Mouse (Mus musculus) cortical plate, adult 2 months (tissue): Measurements from ENCODE around the gene Cdh22. TPM values are rescaled to one million over a fixed set of nuclear protein-coding genes. Genes with fewer than 3 reads are reported as not detected.

Experiments
- H3K27ac ChIP-seq: fragments of 200-500 bp; 2 replicates; pipeline ENCODE4 v1.5.1; 2012; ENCODE audit warnings: low read length, control low read depth, inconsistent platforms; ENCODE audit not compliant: insufficient read depth
- H3K4me1 ChIP-seq: fragments of 200-500 bp; 2 replicates; pipeline ENCODE4 v1.6.1; 2011; ENCODE audit warnings: low read length; ENCODE audit not compliant: control insufficient read depth, insufficient read depth
- H3K4me3 ChIP-seq: fragments of 200-500 bp; 2 replicates; pipeline ENCODE4 v1.5.1; 2011; ENCODE audit warnings: mild to moderate bottlenecking, low read length, control low read depth; ENCODE audit not compliant: insufficient read depth
- CTCF ChIP-seq: fragments of 200-500 bp; IDR thresholded peaks from 2 replicates; pipeline ENCODE4 v1.5.1; 2011; ENCODE audit warnings: mild to moderate bottlenecking, control low read depth, low read length; ENCODE audit not compliant: insufficient read depth; ENCODE audit errors: extremely low read depth
- POLR2A ChIP-seq: fragments of 200-500 bp; IDR thresholded peaks from 2 replicates; pipeline ENCODE4 v1.6.1; 2011; ENCODE audit warnings: mild to moderate bottlenecking, low read length, control low read depth; ENCODE audit not compliant: insufficient read depth; ENCODE audit errors: extremely low read depth
- polyA plus RNA-seq: library from polyadenylated mRNA; depleted of rRNA; stranded (reverse); fragments of >200 nt; gene quantifications from 2 replicates; pipeline ENCODE4 v1.2.3, GENCODE M21; 2012

Cdh22 gene
- polyA plus RNA-seq, 1 experiment, result 22.8 TPM

DNA sequence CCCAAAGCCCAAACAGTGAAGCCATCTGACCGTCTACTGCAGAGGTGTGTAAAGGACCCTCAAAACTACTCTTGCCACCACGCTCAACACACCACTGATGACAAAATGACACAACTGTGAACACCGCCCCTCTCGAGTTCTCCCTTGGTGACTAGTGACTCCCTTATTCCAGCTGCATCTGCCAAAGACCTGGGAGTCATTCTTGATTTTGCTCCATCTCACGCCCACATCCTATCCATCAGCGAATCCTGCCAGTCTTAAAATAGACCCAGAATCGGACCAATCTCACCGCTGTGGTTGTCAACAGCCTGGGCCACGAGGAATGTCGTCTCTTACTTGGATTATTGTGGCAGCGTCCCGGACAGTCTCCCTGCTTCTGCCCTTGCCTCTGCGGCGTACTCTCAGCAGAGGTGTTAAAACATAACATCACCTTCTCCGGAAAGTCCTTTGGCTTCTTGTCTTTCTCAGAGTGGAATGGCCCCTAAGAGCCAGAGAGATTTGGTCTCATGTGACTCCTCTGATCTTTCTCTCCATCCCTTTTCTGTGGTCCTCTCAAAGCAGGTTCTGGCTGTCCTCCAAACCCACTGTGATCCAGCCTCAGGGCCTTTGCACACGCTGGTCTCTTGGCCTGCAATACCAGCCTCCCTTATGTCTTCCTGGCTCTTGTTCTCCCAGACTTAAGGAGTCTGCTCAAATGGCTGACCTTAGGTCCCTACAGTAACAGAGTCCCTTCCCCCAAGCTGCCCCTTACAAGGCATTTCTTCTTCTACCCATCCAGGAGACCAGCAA lies 17.1 kb downstream of the Cdh22 start:
- TF ChIP-seq CTCF, result no peak
- no peak for TF ChIP-seq POLR2A
- no peak overlapping the region for H3K4me3 ChIP-seq
- H3K4me1 ChIP-seq, result peaks cover 3% of the 10 kb centered on the region; the same call in 1 of the 2 replicates
- no peak overlapping the region for H3K27ac ChIP-seq

DNA sequence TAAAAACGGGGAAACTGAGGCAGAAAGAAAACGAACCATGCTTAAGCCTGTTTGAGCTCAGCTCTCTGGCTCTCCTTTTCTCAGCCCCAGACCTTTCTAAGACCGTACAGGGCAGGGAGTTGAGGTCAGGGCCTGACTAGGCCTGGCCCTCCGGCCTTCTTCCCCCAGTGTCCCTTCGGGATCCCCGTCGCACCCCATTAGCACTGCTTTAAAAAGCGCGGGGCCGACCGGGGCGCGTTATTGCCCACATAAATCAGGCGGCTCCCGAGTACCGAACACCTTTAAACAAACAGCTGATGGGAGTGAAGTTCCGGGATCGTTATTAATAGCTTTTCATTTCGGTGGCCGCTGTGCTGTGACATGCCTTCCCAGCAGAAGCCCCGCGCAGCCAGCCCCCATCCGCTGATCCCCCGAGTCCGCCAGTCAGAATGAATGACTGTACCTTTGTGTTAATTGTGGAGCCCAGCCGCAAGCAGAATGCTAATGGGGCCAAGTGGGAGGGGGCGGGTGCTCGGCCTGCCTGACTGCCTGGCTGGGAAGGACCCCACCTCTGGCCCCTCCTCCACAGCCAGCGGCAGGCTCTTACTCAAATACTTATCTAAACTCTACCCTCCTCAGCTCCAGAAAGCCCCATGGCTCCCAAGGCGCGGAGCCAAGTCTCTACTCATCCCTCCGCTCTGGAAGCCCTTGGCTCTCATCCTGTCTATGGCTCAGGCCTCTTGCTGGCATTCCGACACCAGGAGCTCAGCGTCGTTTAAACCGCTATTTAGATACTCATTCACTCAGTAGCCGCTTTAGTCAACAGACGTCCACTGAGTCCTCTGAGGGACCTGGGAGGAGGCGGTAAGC lies 19.3 kb downstream of the Cdh22 start:
- H3K4me3 ChIP-seq, result no peak overlapping the region
- H3K4me1 ChIP-seq, result peaks cover 3% of the 10 kb centered on the region; the same call in 1 of the 2 replicates
- TF ChIP-seq CTCF (no peak), POLR2A (no peak)
- no peak overlapping the region for H3K27ac ChIP-seq

GRCm38 (mm10) chr2:165211426-165212079 lies 23.1 kb downstream of the Cdh22 start:
- TF ChIP-seq POLR2A (no peak), CTCF (no peak)
- Histone ChIP-seq H3K4me3 (no peak overlapping the region), H3K4me1 (peaks cover 1% of the 10 kb centered on the region; the same call in 1 of the 2 replicates), H3K27ac (no peak overlapping the region)

GRCm38 (mm10) chr2:165210948-165211347 lies 23.7 kb downstream of the Cdh22 start:
- no peak overlapping the region for H3K27ac ChIP-seq

GRCm38 (mm10) chr2:165207689-165208088 lies 27.0 kb downstream of the Cdh22 start:
- TF ChIP-seq POLR2A (no peak), CTCF (no peak)
- Histone ChIP-seq H3K4me3 (no peak overlapping the region), H3K27ac (no peak overlapping the region), H3K4me1 (peaks cover 1% of the 10 kb centered on the region)

More at GRCm38 (mm10) chr2:165210948-165211347, 23.7 kb downstream of the Cdh22 start:
- H3K4me3 ChIP-seq, result no peak overlapping the region
- H3K4me1 ChIP-seq, result peaks cover 1% of the 10 kb centered on the region; the same call in 1 of the 2 replicates
- TF ChIP-seq CTCF, result no peak
- no peak for TF ChIP-seq POLR2A

GRCm38 (mm10) chr2:165207086-165207485 lies 27.6 kb downstream of the Cdh22 start:
- no peak overlapping the region for H3K27ac ChIP-seq
- TF ChIP-seq CTCF (no peak), POLR2A (no peak)
- peaks cover 4% of the 10 kb centered on the region for H3K4me1 ChIP-seq

DNA sequence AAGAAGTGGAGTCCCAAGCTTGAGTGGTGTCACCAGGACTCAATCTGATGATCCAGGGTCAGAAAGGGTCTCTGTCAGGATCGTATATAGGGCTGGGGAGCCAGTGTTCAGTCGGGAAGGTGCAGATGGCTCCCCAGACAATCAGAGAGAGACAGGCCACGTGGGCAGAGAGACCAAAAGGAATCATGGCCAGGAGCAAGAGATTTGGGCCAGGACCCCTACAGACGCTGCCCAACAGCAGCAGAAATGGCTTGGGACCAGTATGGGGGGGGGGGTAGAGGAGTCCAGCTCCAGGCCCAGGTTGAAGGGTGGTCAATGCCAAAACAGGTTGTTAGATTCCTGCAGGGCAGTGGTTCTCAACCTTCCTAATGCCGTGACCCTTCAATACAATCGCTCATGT lies 29.2 kb downstream of the Cdh22 start:
- TF ChIP-seq POLR2A (no peak), CTCF (no peak)
- Histone ChIP-seq H3K27ac (no peak overlapping the region), H3K4me3 (no peak overlapping the region), H3K4me1 (peaks cover 4% of the 10 kb centered on the region)

More at GRCm38 (mm10) chr2:165207086-165207485, 27.6 kb downstream of the Cdh22 start:
- no peak overlapping the region for H3K4me3 ChIP-seq

- Histone ChIP-seq H3K27ac (no peak overlapping the region), H3K4me3 (no peak overlapping the region), H3K4me1 (peaks cover 4% of the 10 kb centered on the region)
- no peak for TF ChIP-seq CTCF
- TF ChIP-seq POLR2A, result no peak
These were observed 29.7 kb downstream of the Cdh22 start for GRCm38 (mm10) chr2:165204931-165205330.
